Mouse (Mus musculus): Measurements from ENCODE around the gene Gm9745. TPM values are rescaled to one million over a fixed set of nuclear protein-coding genes. Genes with fewer than 3 reads are reported as not detected.

Gm9745 gene
- under 1 TPM in 1 of 2 experiments, not detected in 1; 0.51 TPM for polyA plus RNA-seq (2017; shearing (Covaris generic))

DNA sequence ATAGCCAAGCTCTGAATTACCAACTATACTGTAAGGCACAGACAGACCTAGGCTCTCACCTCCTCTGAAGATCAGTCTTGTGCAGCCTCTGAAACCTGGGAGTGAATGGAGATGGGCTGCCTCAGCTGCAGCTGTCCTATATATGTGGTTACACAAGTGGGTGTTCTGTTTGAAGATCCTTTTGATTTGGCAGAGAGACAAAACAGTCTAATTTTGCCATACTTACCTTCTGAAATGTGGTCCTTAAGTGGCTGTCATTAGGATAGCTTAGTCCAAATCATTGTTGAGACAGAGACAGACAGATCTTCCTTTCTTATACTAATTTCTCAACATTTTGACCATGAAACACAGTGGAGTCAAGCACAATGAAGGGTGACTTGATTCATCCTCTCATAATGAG lies at the start of gene Gm9745:
Gene Gm9745 (minus strand): TSS at position 101 of the 400 bp plus-strand sequence.

DNA sequence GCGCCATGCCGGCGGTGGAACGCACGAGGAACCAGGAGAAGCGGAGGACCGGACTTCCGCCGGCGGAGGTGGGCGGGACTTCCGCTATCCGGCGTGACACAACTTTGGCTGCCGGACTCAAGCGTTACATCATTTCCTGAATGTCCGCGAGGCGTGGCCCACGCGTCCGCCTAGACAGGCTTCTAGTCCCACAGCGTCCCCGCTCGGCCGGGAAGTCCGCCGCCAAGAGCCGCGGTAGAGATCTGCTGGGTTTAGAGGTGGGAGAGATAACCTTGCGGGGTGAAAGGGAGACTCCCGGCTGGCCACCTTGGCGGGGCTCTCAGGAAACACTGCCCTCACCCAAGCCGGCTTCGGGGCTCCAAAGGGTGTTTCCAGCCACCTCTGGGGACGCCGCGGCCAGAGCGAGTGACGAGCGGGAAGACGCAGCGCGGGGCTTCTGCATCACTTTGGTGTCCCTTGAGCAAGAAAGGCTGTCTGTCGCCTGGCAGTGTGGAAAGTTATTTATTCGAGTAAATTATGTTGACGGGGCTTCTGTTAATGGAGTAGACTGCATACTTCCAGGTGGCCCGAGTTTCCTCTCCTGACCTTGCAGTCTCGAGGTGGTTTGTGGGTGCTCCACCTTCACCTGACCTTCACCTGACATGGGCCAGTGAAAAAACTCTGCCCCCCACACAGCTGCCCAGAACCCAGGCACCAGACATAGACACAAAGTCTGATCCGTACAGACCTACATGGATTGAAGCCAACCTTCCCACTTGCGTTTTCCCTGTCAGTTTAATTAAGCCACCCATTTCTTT lies 48.2 kb upstream of the Gm9745 start, which contains the start of gene Gtpbp4:
Gene Gtpbp4 (minus strand): TSS at position 94 of the 797 bp plus-strand sequence.

DNA sequence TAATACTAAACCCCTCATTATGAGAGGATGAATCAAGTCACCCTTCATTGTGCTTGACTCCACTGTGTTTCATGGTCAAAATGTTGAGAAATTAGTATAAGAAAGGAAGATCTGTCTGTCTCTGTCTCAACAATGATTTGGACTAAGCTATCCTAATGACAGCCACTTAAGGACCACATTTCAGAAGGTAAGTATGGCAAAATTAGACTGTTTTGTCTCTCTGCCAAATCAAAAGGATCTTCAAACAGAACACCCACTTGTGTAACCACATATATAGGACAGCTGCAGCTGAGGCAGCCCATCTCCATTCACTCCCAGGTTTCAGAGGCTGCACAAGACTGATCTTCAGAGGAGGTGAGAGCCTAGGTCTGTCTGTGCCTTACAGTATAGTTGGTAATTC lies 4.5 kb upstream of the Gm9745 start, which contains the start of gene Idi2:
Gene Idi2 (plus strand): TSS at position 301 of the 400 bp plus-strand sequence.

Other genes starting within 250 kb of the Gm9745 start
- 10 to 100 TPM; 21.4 to 33.6 TPM for gene Wdr37, start 76.3 kb downstream of the Gm9745 start, polyA plus RNA-seq (2017; shearing (Covaris generic))
- 10 to 100 TPM; 23.7 to 27.5 TPM for gene Idi1, start 62.7 kb downstream of the Gm9745 start, polyA plus RNA-seq (2017; shearing (Covaris generic))
- gene Idi2, start 4.6 kb upstream of the Gm9745 start, polyA plus RNA-seq (2017; shearing (Covaris generic)): under 1 TPM in 1 of 2 experiments, not detected in 1; 0.55 TPM
- 100 to 1,000 TPM in 1 of 2 experiments, 10 to 100 TPM in 1; 74.3 to 104 TPM for gene Gtpbp4, start 47.9 kb upstream of the Gm9745 start, polyA plus RNA-seq (2017; shearing (Covaris generic))
- 10 to 100 TPM; 54.1 to 67.1 TPM for gene Larp4b, start 145.7 kb upstream of the Gm9745 start, polyA plus RNA-seq (2017; shearing (Covaris generic))